Mouse (Mus musculus) forebrain, embryonic 15.5 days (tissue): ENCODE measurements around the gene Sort1. TPM values are rescaled to one million over a fixed set of nuclear protein-coding genes. Genes with fewer than 3 reads are reported as not detected.
"Not testable (repeated sequence)": the region's sequence is repeated elsewhere in the genome, so short reads cannot be mapped to it uniquely, and the experiment has no call there.

Experiments
- ATAC-seq: fragments of 200-750 bp; cut with Nextera tagmentation; replicated peaks from 2 replicates; pipeline ENCODE4 v1.8.0; 2017; ENCODE audit warnings: mild to moderate bottlenecking, moderate TSS enrichment, moderate library complexity
- H3K27ac ChIP-seq: fragments of 300-500 bp; sonication (generic); replicated peaks from 2 replicates; pipeline ENCODE4 v1.5.1; 2015; ENCODE audit warnings: mild to moderate bottlenecking, inconsistent platforms
- H3K27me3 ChIP-seq: fragments of 300-500 bp; sonication (generic); 2 replicates; pipeline ENCODE4 v1.6.1; 2015; ENCODE audit warnings: inconsistent platforms
- H3K36me3 ChIP-seq: fragments of 300-500 bp; sonication (generic); 2 replicates; pipeline ENCODE4 v1.6.1; 2015; ENCODE audit warnings: mild to moderate bottlenecking, inconsistent platforms
- H3K4me1 ChIP-seq: fragments of 300-500 bp; sonication (generic); 2 replicates; pipeline ENCODE4 v1.6.1; 2015; ENCODE audit warnings: inconsistent platforms
- H3K4me2 ChIP-seq: fragments of 300-500 bp; sonication (generic); replicated peaks from 2 replicates; pipeline ENCODE4 v1.6.1; 2015; ENCODE audit warnings: mild to moderate bottlenecking, inconsistent platforms
- H3K4me3 ChIP-seq: fragments of 300-500 bp; sonication (generic); 2 replicates; pipeline ENCODE4 v1.5.1; 2015; ENCODE audit warnings: mild to moderate bottlenecking, inconsistent platforms
- H3K9ac ChIP-seq: fragments of 300-500 bp; sonication (generic); replicated peaks from 2 replicates; pipeline ENCODE4 v1.6.1; 2015; ENCODE audit warnings: mild to moderate bottlenecking, inconsistent platforms
- H3K9me3 ChIP-seq: fragments of 300-500 bp; sonication (generic); 2 replicates; pipeline ENCODE4 v1.6.1; 2016; ENCODE audit warnings: inconsistent platforms
- WGBS: fragments of 180-500 bp; shearing (Covaris S2); methylation state at CpG from one replicate; pipeline ENCODE4 v1.1.7; 2015; ENCODE audit warnings: mixed read lengths; 5-methylcytosine and 5-hydroxymethylcytosine counted together
- polyA plus RNA-seq: library from polyadenylated mRNA; unstranded; fragments of >200 nt; fragmentation: Nextera tagmentation; extraction: Ambion mirVana; gene quantifications from 2 replicates; pipeline ENCODE4 v1.2.1, GENCODE M21; 2015

Sort1 gene
- 25.7 and 26.0 TPM in 2 replicates for polyA plus RNA-seq

GRCm38 (mm10) chr3:108283781-108284601, at the start of gene Sort1:
Gene Sort1 (plus strand): TSS chr3:108284082.
- H3K4me2 ChIP-seq = peak within 1 kb of the TSS; percentile 70
- no peaks in the 10 kb centered on the region for H3K27me3 ChIP-seq
- H3K4me1 ChIP-seq = peaks cover 55% of the 10 kb centered on the region
- H3K27ac ChIP-seq = peak within 1 kb of the TSS; percentile 85
- no peaks in the 10 kb centered on the region for H3K9me3 ChIP-seq
- peak; percentile 99 for ATAC-seq
- H3K9ac ChIP-seq = peak within 1 kb of the TSS; percentile 96
- peak within 1 kb of the TSS; percentile 97 for H3K4me3 ChIP-seq
- peaks cover 8% of the 10 kb centered on the region; the same call in 1 of the 2 replicates for H3K36me3 ChIP-seq
- WGBS = under 1% methylated on average over 90 of the region's 109 CpGs

- H3K27ac ChIP-seq, H3K9ac ChIP-seq, H3K27me3 ChIP-seq, H3K9me3 ChIP-seq, H3K4me1 ChIP-seq, H3K4me2 ChIP-seq, H3K36me3 ChIP-seq, ATAC-seq, H3K4me3 ChIP-seq: not testable (repeated sequence)
- WGBS = 83% methylated on average over 4 of the region's 4 CpGs
Observed at GRCm38 (mm10) chr3:108237474-108238102, 46.3 kb upstream of the Sort1 start.

DNA sequence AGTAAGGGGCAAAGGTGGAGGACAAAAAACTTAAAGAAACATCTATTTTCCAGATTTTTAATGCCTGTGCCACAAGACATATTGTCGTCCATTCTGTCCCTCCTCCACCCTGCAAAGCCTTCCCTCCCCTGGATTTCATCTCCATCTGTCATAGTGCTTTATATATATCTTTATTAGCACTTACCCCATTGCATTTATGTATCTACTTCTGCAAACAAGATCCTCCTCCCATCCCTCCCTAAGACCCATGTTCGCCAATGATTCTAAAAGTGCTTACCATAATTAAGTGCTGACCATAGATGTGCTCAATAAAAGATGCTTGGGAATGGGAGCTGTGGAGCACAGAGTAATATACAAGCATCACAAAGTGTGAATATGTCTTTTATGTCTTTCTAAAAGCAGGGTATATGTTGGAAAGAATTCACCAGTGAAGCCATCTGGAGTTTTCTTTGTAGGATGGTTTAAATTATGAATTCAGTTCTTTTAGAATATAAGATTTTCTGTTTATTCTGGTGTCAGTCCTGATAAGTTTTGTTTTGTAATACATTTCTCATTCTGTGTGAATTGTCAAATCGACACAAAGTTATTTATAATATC, 42.5 kb upstream of the Sort1 start:
- Histone ChIP-seq H3K4me2 (no peak overlapping the region), H3K27me3 (no peaks in the 10 kb centered on the region), H3K9me3 (no peaks in the 10 kb centered on the region), H3K36me3 (no peaks in the 10 kb centered on the region), H3K4me3 (no peak overlapping the region), H3K9ac (no peak overlapping the region), H3K27ac (no peak overlapping the region), H3K4me1 (no peaks in the 10 kb centered on the region)
- WGBS = 92% methylated on average over 3 of the region's 3 CpGs
- ATAC-seq = no peak

GRCm38 (mm10) chr3:108246857-108247256, 37.0 kb upstream of the Sort1 start:
- Histone ChIP-seq H3K27ac (no peak overlapping the region), H3K36me3 (no peaks in the 10 kb centered on the region), H3K4me3 (no peak overlapping the region), H3K4me1 (no peaks in the 10 kb centered on the region), H3K9me3 (no peaks in the 10 kb centered on the region), H3K9ac (no peak overlapping the region), H3K27me3 (no peaks in the 10 kb centered on the region), H3K4me2 (no peak overlapping the region)
- ATAC-seq = no peak
- WGBS = 91% methylated on average over 2 of the region's 2 CpGs

DNA sequence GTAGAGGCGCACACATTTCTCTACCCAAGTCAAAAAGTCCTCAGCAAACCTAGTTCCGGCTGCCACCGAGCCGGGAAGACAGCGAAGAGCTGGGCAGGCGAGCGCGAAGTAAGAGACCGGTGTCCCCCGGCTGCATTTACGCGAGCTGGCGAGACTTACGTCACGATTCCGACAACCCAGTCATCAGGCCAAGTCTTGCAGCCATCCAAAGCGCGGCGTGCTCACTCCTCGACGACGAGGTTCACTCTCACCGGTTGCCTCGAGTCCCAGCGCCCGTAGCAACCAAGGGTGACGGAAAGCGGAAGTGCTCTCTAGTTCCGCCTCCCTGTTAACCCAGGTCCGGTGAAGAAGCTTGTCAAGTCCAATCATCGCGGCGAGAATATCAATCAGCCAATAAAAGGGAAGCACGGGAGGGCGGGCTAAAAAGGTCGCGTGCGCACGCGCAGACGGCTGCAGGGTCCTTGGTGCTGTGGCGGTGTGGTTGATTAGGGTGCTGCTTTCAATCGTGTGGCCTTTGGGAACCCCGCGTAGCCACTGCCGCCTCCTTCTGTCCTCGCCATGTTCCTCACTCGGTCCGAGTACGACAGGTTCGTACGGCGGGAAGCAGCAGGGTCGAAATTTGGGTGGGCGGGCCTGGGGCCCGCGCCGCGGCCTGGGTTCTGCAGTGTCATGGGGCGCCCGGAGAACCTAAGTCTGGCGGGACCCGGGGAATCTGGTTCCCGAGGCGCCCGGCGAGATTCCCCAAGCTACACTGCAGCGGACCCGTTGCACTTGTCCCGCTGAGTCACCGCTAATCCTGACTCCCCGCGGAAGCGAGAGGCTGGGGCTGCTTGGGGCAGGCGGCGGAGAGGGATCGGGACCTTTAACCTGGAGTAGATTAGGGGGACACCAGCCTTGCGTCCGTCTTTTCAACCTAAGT, 26.9 kb upstream of the Sort1 start, which contains the start of gene Psma5:
Gene Psma5 (plus strand): TSS at position 208 of the 919 bp plus-strand sequence.
- Histone ChIP-seq H3K4me3 (peak within 1 kb of the TSS; percentile 85), H3K27me3 (no peaks in the 10 kb centered on the region), H3K36me3 (peaks cover 3% of the 10 kb centered on the region), H3K4me2 (peak within 1 kb of the TSS; percentile 81), H3K9ac (peak within 1 kb of the TSS; percentile 83), H3K27ac (peak within 1 kb of the TSS; percentile 33; the same call in 1 of the 2 replicates), H3K4me1 (peaks cover 25% of the 10 kb centered on the region), H3K9me3 (no peaks in the 10 kb centered on the region)
- WGBS = under 1% methylated on average over 79 of the region's 79 CpGs
- peak; percentile 100 for ATAC-seq

GRCm38 (mm10) chr3:108257831-108258500, 25.9 kb upstream of the Sort1 start:
- ATAC-seq = no peak
- peaks cover 10% of the 10 kb centered on the region for H3K36me3 ChIP-seq

GRCm38 (mm10) chr3:108259319-108259718, 24.6 kb upstream of the Sort1 start:
- peaks cover 25% of the 10 kb centered on the region for H3K4me1 ChIP-seq
- H3K9ac ChIP-seq = no peak overlapping the region
- H3K36me3 ChIP-seq = peaks cover 18% of the 10 kb centered on the region
- no peak for ATAC-seq
- no peaks in the 10 kb centered on the region for H3K27me3 ChIP-seq
- H3K4me3 ChIP-seq = no peak overlapping the region
- H3K4me2 ChIP-seq = no peak overlapping the region
- H3K9me3 ChIP-seq = no peaks in the 10 kb centered on the region
- H3K27ac ChIP-seq = no peak overlapping the region
- WGBS = 78% methylated on average over 3 of the region's 3 CpGs

More at GRCm38 (mm10) chr3:108257831-108258500, 25.9 kb upstream of the Sort1 start:
- H3K4me2 ChIP-seq = peak overlapping the region; percentile 81
- H3K4me3 ChIP-seq = peak overlapping the region; percentile 85
- peaks cover 25% of the 10 kb centered on the region for H3K4me1 ChIP-seq
- H3K27ac ChIP-seq = no peak overlapping the region
- H3K27me3 ChIP-seq = no peaks in the 10 kb centered on the region
- peak overlapping the region; percentile 83 for H3K9ac ChIP-seq
- H3K9me3 ChIP-seq = no peaks in the 10 kb centered on the region
- WGBS = 80% methylated on average over 3 of the region's 3 CpGs

DNA sequence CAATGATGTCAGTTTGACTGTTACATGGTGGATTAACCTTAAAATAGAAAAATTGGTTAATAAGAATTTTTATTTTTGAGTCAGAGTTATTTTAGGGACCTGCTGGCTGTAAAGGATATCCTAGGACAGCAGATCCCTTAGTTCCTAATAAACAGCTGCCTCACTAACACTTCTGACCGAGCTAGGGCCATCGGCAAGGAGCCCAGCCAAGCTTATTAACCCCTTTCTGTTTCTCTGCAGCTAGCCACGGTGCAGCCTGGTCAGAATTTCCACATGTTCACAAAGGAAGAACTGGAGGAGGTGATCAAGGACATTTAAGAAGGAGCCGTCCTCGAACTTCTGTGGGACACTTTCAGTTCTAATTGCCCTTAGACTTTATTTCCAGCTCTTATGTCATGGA, 4.4 kb upstream of the Sort1 start:
- WGBS = 82% methylated on average over 5 of the region's 5 CpGs

GRCm38 (mm10) chr3:108282401-108283240, 1.3 kb upstream of the Sort1 start:
- H3K4me1 ChIP-seq = peaks cover 41% of the 10 kb centered on the region
- peak overlapping the region; percentile 97 for H3K4me3 ChIP-seq
- no peaks in the 10 kb centered on the region for H3K9me3 ChIP-seq
- no peak for ATAC-seq
- no peaks in the 10 kb centered on the region for H3K27me3 ChIP-seq
- peaks cover 20% of the 10 kb centered on the region; the same call in 1 of the 2 replicates for H3K36me3 ChIP-seq
- peak overlapping the region; percentile 85 for H3K27ac ChIP-seq
- peak overlapping the region; percentile 70 for H3K4me2 ChIP-seq
- peak overlapping the region; percentile 96; the same call in 1 of the 2 replicates for H3K9ac ChIP-seq
- WGBS = 25% methylated on average over 12 of the region's 12 CpGs

More for the DNA sequence above, 4.4 kb upstream of the Sort1 start:
- H3K9me3 ChIP-seq, ATAC-seq, H3K4me3 ChIP-seq, H3K27me3 ChIP-seq, H3K27ac ChIP-seq, H3K9ac ChIP-seq, H3K4me2 ChIP-seq: not testable (repeated sequence)
- Histone ChIP-seq H3K36me3 (peaks cover 49% of the 10 kb centered on the region), H3K4me1 (peaks cover 11% of the 10 kb centered on the region)

DNA sequence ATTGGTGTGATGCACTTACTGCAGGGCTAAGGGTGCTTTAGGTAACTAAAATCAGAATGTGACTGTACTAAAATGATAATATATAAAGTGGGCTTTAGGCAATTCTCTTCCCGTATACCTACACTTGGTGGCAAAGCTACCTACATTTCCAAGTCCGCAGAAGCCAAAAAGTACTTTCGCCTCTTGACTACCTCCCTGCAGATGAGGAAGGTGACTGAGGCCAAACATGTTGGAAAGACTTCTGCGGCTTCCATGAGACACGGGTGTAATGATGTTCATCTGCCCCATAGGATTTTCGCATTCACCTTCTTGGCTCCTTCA, 681 bp upstream of the Sort1 start:
- Histone ChIP-seq H3K4me3 (peak overlapping the region; percentile 97), H3K36me3 (peaks cover 15% of the 10 kb centered on the region; the same call in 1 of the 2 replicates), H3K4me2 (peak overlapping the region; percentile 70), H3K4me1 (peaks cover 47% of the 10 kb centered on the region), H3K27me3 (no peaks in the 10 kb centered on the region), H3K27ac (peak overlapping the region; percentile 85), H3K9me3 (no peaks in the 10 kb centered on the region), H3K9ac (peak overlapping the region; percentile 96)
- ATAC-seq = no peak
- 11% methylated on average over 6 of the region's 6 CpGs for WGBS
